Mouse (Mus musculus): ENCODE measurements around the gene Plekhb2. TPM values are rescaled to one million over a fixed set of nuclear protein-coding genes. Genes with fewer than 3 reads are reported as not detected.

Gene Plekhb2
- polyA plus RNA-seq, 1 experiment from 2014 or later: 13.5 TPM

DNA sequence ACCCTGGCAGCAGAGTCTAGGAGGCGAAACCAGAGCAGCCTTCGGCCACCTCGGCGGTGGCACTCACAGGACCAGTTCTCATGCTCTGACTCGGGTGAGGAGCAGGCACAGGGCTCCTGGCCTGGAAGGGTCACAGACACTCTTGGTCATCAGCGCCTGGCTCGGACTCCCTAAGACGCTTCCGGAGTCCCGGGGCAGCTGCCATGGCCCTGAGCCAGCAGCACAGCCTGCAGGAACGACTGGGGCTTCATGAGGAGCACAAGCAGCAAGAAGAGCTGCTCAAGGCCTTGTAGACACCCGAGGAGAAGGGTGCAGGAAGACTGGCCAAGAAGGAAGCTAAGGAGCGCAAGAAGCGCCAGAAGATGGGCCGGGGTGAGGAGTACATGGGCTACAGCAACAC lies 78.9 kb downstream of the Plekhb2 start:
- Histone ChIP-seq H3K36me3 (no peaks in the 10 kb centered on the region), H3K4me2 (no peak overlapping the region), H3K4me3 (replicated peaks) (no peak overlapping the region), H3K4me1 (replicated peaks) (no peaks in the 10 kb centered on the region), H3K9ac (replicated peaks) (no peak overlapping the region), H3K9me3 (peaks cover 23% of the 10 kb centered on the region), H3K27me3 (no peaks in the 10 kb centered on the region), H3K27ac (no peak overlapping the region)
- ATAC-seq (ENCODE audit: insufficient number of reproducible peaks, insufficient read depth, low FRiP score, low TSS enrichment, low read depth): no peak
- 92% methylated on average over 15 of the region's 15 CpGs for WGBS

Other genes with a start within 250 kb of the Plekhb2 start
- 133 and 140 TPM in 2 replicates for gene Fam168b, start 6.9 kb upstream of the Plekhb2 start, polyA plus RNA-seq (2016; fragmentation: Nextera tagmentation; extraction: Ambion mirVana)